Mouse (Mus musculus): ENCODE data around the gene Aagab.

DNA sequence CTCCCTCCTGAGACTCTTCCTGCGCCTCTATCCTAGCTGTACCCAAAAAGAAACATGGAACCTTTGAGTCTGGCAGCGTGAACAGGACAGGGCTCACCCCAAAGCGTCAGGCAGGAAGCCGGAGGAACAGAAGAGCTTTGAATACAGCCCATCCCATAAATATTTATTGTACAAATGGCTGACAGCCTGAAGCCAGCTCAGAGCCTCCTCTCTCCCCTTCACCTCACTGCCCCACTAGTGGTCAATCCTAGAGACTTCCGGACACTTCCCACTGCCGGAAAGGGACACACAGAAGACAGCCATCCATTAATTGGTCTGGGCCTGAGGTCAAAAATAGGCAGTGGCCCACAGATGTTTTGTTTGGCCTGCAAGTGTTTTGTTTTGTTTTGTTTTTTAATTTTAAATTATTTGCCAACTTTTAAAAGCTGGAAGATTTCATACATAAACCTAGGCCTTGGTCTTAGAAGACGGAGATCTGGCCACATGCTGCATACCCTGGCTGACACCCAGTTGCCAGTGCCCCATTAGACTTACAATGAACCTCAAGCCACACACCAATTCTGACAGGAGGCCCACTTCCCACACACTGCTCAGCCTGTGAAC lies 85.1 kb downstream of the Aagab start:
- TF ChIP-seq CTCF (IDR thresholded peaks at IDR 0.05; ENCODE audit: low read depth) (no peak), EP300 (IDR thresholded peaks at IDR 0.05; ENCODE audit: low read depth) (no peak)
